Mouse (Mus musculus) large intestine, adult 2 months (tissue): ENCODE data around the gene Gtf2f1. TPM values are rescaled to one million over a fixed set of nuclear protein-coding genes. Genes with fewer than 3 reads are reported as not detected.
A peak's percentile ranks its signal among the peaks of the same experiment; 100 is the strongest.

Experiments
- DNase-seq: peaks from one replicate; pipeline ENCODE4 v3.0.0-alpha.2; 2012; ENCODE audit warnings: low read depth, low spot score
- WGBS: fragments of 180-500 bp; shearing (Covaris S2); methylation state at CpG from one replicate; pipeline ENCODE4 v1.1.7; 2018; 5-methylcytosine and 5-hydroxymethylcytosine counted together
- polyA plus RNA-seq: library from polyadenylated mRNA; depleted of rRNA; stranded (reverse); fragments of >200 nt; gene quantifications from 2 replicates; pipeline ENCODE4 v1.2.3, GENCODE M21; 2012; rRNA removed

The Gtf2f1 gene
- polyA plus RNA-seq, 1 experiment, result 37.4 TPM

- no peak for DNase-seq
- WGBS, result 14% methylated on average over 6 of the region's 8 CpGs
Measured at GRCm38 (mm10) chr17:56979524-56979923, 31.6 kb downstream of the Gtf2f1 start.

GRCm38 (mm10) chr17:56976531-56977390 is 34.3 kb downstream of the Gtf2f1 start:
- WGBS, result 37% methylated on average over 8 of the region's 8 CpGs
- DNase-seq, result no peak

- WGBS, result 57% methylated on average over 3 of the region's 3 CpGs
- no peak for DNase-seq
Measured at GRCm38 (mm10) chr17:56975391-56975790, 35.7 kb downstream of the Gtf2f1 start.

GRCm38 (mm10) chr17:56974708-56975240 is 36.3 kb downstream of the Gtf2f1 start:
- DNase-seq, result no peak
- WGBS, result 32% methylated on average over 5 of the region's 5 CpGs

- WGBS, result 65% methylated on average over 14 of the region's 14 CpGs
- DNase-seq, result no peak
Measured at GRCm38 (mm10) chr17:56973956-56974707, 37.0 kb downstream of the Gtf2f1 start.

GRCm38 (mm10) chr17:56970081-56970480 is 41.0 kb downstream of the Gtf2f1 start:
- 58% methylated on average over 5 of the region's 5 CpGs for WGBS
- DNase-seq, result no peak

- WGBS, result 25% methylated on average over 3 of the region's 3 CpGs
- no peak for DNase-seq
Measured at GRCm38 (mm10) chr17:56969321-56969720, 41.8 kb downstream of the Gtf2f1 start.

GRCm38 (mm10) chr17:56963646-56964045 is 47.4 kb downstream of the Gtf2f1 start:
- 32% methylated on average over 6 of the region's 6 CpGs for WGBS

GRCm38 (mm10) chr17:56962642-56963405 is 48.3 kb downstream of the Gtf2f1 start:
- 55% methylated on average over 5 of the region's 5 CpGs for WGBS
- DNase-seq, result no peak

More at GRCm38 (mm10) chr17:56963646-56964045, 47.4 kb downstream of the Gtf2f1 start:
- DNase-seq, result peak; percentile 83

GRCm38 (mm10) chr17:56961880-56962279 is 49.2 kb downstream of the Gtf2f1 start:
- DNase-seq, result no peak
- 93% methylated on average over 4 of the region's 4 CpGs for WGBS

- no peak for DNase-seq
Measured at GRCm38 (mm10) chr17:56958667-56959066, 52.4 kb downstream of the Gtf2f1 start.

GRCm38 (mm10) chr17:56957763-56958429 is 53.2 kb downstream of the Gtf2f1 start:
- no peak for DNase-seq
- 35% methylated on average over 11 of the region's 11 CpGs for WGBS

More at GRCm38 (mm10) chr17:56958667-56959066, 52.4 kb downstream of the Gtf2f1 start:
- WGBS, result 90% methylated on average over 4 of the region's 4 CpGs

- no peak for DNase-seq
- 87% methylated on average over 7 of the region's 7 CpGs for WGBS
Measured at GRCm38 (mm10) chr17:56954871-56955270, 56.2 kb downstream of the Gtf2f1 start.

Other genes starting within 250 kb of the Gtf2f1 start
- gene Dus3l, start 246.5 kb downstream of the Gtf2f1 start, polyA plus RNA-seq, result 42.7 and 53.1 TPM in 2 replicates
- gene Prr22, start 241.0 kb downstream of the Gtf2f1 start, polyA plus RNA-seq, result 3.3 and 4.1 TPM in 2 replicates
- gene Rfx2, start 180.3 kb downstream of the Gtf2f1 start, polyA plus RNA-seq, result 6.2 and 9.9 TPM in 2 replicates
- not detected in 2 replicates for gene Acsbg2, start 136.8 kb downstream of the Gtf2f1 start, polyA plus RNA-seq
- gene 1700061G19Rik, start 135.8 kb downstream of the Gtf2f1 start, polyA plus RNA-seq, result 0.15 and 0.19 TPM in 2 replicates
- gene Mllt1, start 75.9 kb downstream of the Gtf2f1 start, polyA plus RNA-seq, result 32.3 and 39.8 TPM in 2 replicates
- 13.3 and 19.9 TPM in 2 replicates for gene Acer1, start 29.2 kb downstream of the Gtf2f1 start, polyA plus RNA-seq
- 124 and 128 TPM in 2 replicates for gene Clpp, start 21.0 kb downstream of the Gtf2f1 start, polyA plus RNA-seq
- gene Alkbh7, start 13.9 kb downstream of the Gtf2f1 start, polyA plus RNA-seq, result 30.1 and 31.5 TPM in 2 replicates
- not detected in 2 replicates for gene Pspn, start 11.3 kb downstream of the Gtf2f1 start, polyA plus RNA-seq
- gene Gm17949, start 181 bp upstream of the Gtf2f1 start, polyA plus RNA-seq, result not detected in 2 replicates
- gene Khsrp, start 20.2 kb upstream of the Gtf2f1 start, polyA plus RNA-seq, result 45.6 and 60.9 TPM in 2 replicates
- gene Slc25a41, start 30.4 kb upstream of the Gtf2f1 start, polyA plus RNA-seq, result not detected in 2 replicates
- 175 and 198 TPM in 2 replicates for gene Crb3, start 47.8 kb upstream of the Gtf2f1 start, polyA plus RNA-seq
- 16.5 TPM in 2 replicates for gene Slc25a23, start 48.6 kb upstream of the Gtf2f1 start, polyA plus RNA-seq
- 7.2 and 10.8 TPM in 2 replicates for gene Dennd1c, start 67.2 kb upstream of the Gtf2f1 start, polyA plus RNA-seq
- 3.2 and 4.2 TPM in 2 replicates for gene Tubb4a, start 76.5 kb upstream of the Gtf2f1 start, polyA plus RNA-seq
- 3.3 and 3.5 TPM in 2 replicates for gene Tnfsf9, start 94.0 kb upstream of the Gtf2f1 start, polyA plus RNA-seq
- 0.23 and 0.27 TPM in 2 replicates for gene Cd70, start 138.5 kb upstream of the Gtf2f1 start, polyA plus RNA-seq
- gene Tnfsf14, start 182.9 kb upstream of the Gtf2f1 start, polyA plus RNA-seq, result 0.92 and 1.1 TPM in 2 replicates
- gene C3, start 216.8 kb upstream of the Gtf2f1 start, polyA plus RNA-seq, result 72.7 and 75.6 TPM in 2 replicates
- 43.2 and 58.0 TPM in 2 replicates for gene Gpr108, start 237.2 kb upstream of the Gtf2f1 start, polyA plus RNA-seq
- gene Trip10, start 238.2 kb upstream of the Gtf2f1 start, polyA plus RNA-seq, result 26.4 and 28.5 TPM in 2 replicates